Mouse (Mus musculus) liver, embryonic 15.5 days (tissue): ENCODE data around the gene Chd4. TPM values are rescaled to one million over a fixed set of nuclear protein-coding genes. Genes with fewer than 3 reads are reported as not detected.
A peak's percentile ranks its signal among the peaks of the same experiment; 100 is the strongest.

ENCODE experiments used
- ATAC-seq: fragments of 200-750 bp; cut with Nextera tagmentation; 2 replicates; pipeline ENCODE4 v1.8.0; 2017; ENCODE audit warnings: moderate number of reproducible peaks, mild to moderate bottlenecking, moderate library complexity; ENCODE audit not compliant: insufficient read depth
- H3K27ac ChIP-seq: fragments of 300-500 bp; sonication (generic); replicated peaks from 2 replicates; pipeline ENCODE4 v1.5.1; 2015; ENCODE audit warnings: mild to moderate bottlenecking, inconsistent platforms
- H3K27me3 ChIP-seq: fragments of 300-500 bp; sonication (generic); 2 replicates; pipeline ENCODE4 v1.6.1; 2015; ENCODE audit warnings: mild to moderate bottlenecking, inconsistent platforms
- H3K36me3 ChIP-seq: fragments of 300-500 bp; sonication (generic); replicated peaks from 2 replicates; pipeline ENCODE4 v1.6.1; 2015; ENCODE audit warnings: moderate library complexity, mild to moderate bottlenecking, inconsistent platforms
- H3K4me1 ChIP-seq: fragments of 300-500 bp; sonication (generic); replicated peaks from 2 replicates; pipeline ENCODE4 v1.6.1; 2015; ENCODE audit warnings: inconsistent platforms
- H3K4me2 ChIP-seq: fragments of 300-500 bp; sonication (generic); 2 replicates; pipeline ENCODE4 v1.6.1; 2015; ENCODE audit warnings: moderate library complexity, mild to moderate bottlenecking, inconsistent platforms
- H3K4me3 ChIP-seq: fragments of 300-500 bp; sonication (generic); replicated peaks from 2 replicates; pipeline ENCODE4 v1.5.1; 2015; ENCODE audit warnings: mild to moderate bottlenecking, inconsistent platforms
- H3K9ac ChIP-seq: fragments of 300-500 bp; sonication (generic); 2 replicates; pipeline ENCODE4 v1.6.1; 2015; ENCODE audit warnings: moderate library complexity, mild to moderate bottlenecking, inconsistent platforms
- H3K9me3 ChIP-seq: fragments of 300-500 bp; sonication (generic); replicated peaks from 2 replicates; pipeline ENCODE4 v1.6.1; 2016; ENCODE audit warnings: inconsistent platforms
- WGBS: fragments of 180-500 bp; shearing (Covaris S2); methylation state at CpG from one replicate; pipeline ENCODE4 v1.1.7; 2015; ENCODE audit warnings: mixed read lengths; ENCODE audit not compliant: insufficient replicate concordance; 5-methylcytosine and 5-hydroxymethylcytosine counted together
- polyA plus RNA-seq: library from polyadenylated mRNA; unstranded; fragments of >200 nt; fragmentation: Nextera tagmentation; extraction: Ambion mirVana; gene quantifications from 2 replicates; pipeline ENCODE4 v1.2.1, GENCODE M21; 2015

Chd4 gene
- polyA plus RNA-seq, 1 experiment from 2014 or later, result 22.6 TPM

DNA sequence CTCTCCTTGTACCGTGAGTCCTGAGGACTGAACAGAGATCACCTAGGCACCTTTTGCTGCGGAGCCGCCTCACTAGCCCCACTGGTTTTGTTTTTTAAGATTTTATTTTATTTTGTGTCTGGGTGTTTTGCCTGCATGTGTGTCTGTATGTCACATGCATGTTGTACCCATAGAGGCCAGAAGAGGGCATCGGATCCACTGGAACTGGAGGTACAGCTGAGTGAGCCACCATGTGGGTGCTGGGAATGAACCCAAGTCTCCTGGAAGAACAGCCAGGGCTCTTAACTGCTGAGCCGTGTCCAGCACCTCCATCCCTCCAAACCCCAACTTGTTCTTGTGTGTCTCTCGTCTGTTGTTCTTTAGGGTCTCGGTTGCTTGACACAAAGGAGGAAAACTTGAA, 15.1 kb downstream of the Chd4 start:
- no peak overlapping the region for H3K9ac ChIP-seq
- H3K4me1 ChIP-seq, result no peaks in the 10 kb centered on the region
- no peak overlapping the region for H3K4me3 ChIP-seq
- 88% methylated on average over 7 of the region's 7 CpGs for WGBS
- no peak overlapping the region for H3K27ac ChIP-seq
- ATAC-seq, result no peak
- H3K27me3 ChIP-seq, result no peaks in the 10 kb centered on the region
- no peaks in the 10 kb centered on the region for H3K9me3 ChIP-seq
- peaks cover 98% of the 10 kb centered on the region for H3K36me3 ChIP-seq
- no peak overlapping the region for H3K4me2 ChIP-seq

- 78% methylated on average over 11 of the region's 11 CpGs for WGBS
- no peak for ATAC-seq
These were observed 16.8 kb downstream of the Chd4 start for GRCm38 (mm10) chr6:125112553-125112952.

GRCm38 (mm10) chr6:125119387-125119786, 23.6 kb downstream of the Chd4 start:
- no peaks in the 10 kb centered on the region for H3K9me3 ChIP-seq
- peaks cover 97% of the 10 kb centered on the region for H3K36me3 ChIP-seq
- no peaks in the 10 kb centered on the region for H3K4me1 ChIP-seq
- WGBS, result 87% methylated on average over 8 of the region's 8 CpGs
- H3K27me3 ChIP-seq, result no peaks in the 10 kb centered on the region
- no peak for ATAC-seq
- H3K4me3 ChIP-seq, result no peak overlapping the region
- no peak overlapping the region for H3K27ac ChIP-seq
- no peak overlapping the region for H3K9ac ChIP-seq
- H3K4me2 ChIP-seq, result no peak overlapping the region

More at GRCm38 (mm10) chr6:125112553-125112952, 16.8 kb downstream of the Chd4 start:
- H3K4me3 ChIP-seq, result no peak overlapping the region
- H3K9ac ChIP-seq, result no peak overlapping the region
- H3K4me1 ChIP-seq, result no peaks in the 10 kb centered on the region
- no peaks in the 10 kb centered on the region for H3K9me3 ChIP-seq
- H3K27ac ChIP-seq, result no peak overlapping the region
- no peaks in the 10 kb centered on the region for H3K27me3 ChIP-seq
- peaks cover 98% of the 10 kb centered on the region for H3K36me3 ChIP-seq
- no peak overlapping the region for H3K4me2 ChIP-seq

GRCm38 (mm10) chr6:125128724-125129123, 32.9 kb downstream of the Chd4 start:
- no peak overlapping the region for H3K9ac ChIP-seq
- no peaks in the 10 kb centered on the region for H3K9me3 ChIP-seq
- WGBS, result 87% methylated on average over 12 of the region's 12 CpGs
- H3K27ac ChIP-seq, result no peak overlapping the region
- H3K4me1 ChIP-seq, result peaks cover 24% of the 10 kb centered on the region
- H3K27me3 ChIP-seq, result no peaks in the 10 kb centered on the region
- H3K36me3 ChIP-seq, result peaks cover 76% of the 10 kb centered on the region
- ATAC-seq, result no peak
- no peak overlapping the region for H3K4me3 ChIP-seq
- H3K4me2 ChIP-seq, result no peak overlapping the region

DNA sequence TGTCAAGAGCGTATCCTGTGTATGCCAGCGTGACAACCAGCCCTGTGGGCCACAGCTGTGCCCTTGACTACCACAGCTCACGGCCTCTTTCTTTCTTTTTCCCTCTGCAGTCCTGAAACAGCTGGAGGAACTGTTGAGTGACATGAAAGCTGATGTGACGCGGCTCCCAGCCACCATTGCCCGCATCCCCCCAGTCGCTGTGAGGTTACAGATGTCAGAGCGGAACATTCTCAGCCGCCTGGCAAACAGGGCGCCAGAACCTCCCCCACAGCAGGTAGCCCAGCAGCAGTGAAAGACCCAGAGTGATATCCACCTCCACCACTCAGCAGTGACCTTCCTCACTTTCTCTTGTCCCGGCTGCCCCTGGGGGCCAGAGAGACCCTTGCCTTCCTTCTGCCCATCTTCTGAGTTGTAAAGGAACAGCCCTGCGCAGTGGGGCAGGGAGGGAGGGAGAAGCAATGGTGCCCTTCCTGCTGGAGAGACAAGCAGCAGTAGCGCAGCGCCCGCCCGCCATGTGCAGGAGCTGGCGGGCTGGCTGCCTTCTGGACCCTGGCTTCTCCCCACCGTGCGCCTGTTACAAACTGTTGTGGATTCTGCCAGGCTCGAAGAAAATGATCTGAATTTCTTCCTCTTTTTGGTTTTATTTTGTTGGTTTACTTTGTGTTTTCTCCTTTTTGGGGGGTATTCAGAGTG, 34.1 kb downstream of the Chd4 start:
- ATAC-seq, result no peak
- peaks cover 24% of the 10 kb centered on the region for H3K4me1 ChIP-seq
- no peaks in the 10 kb centered on the region for H3K27me3 ChIP-seq
- H3K9ac ChIP-seq, result no peak overlapping the region
- no peak overlapping the region for H3K4me3 ChIP-seq
- peaks cover 76% of the 10 kb centered on the region for H3K36me3 ChIP-seq
- H3K4me2 ChIP-seq, result no peak overlapping the region
- no peak overlapping the region for H3K27ac ChIP-seq
- WGBS, result 85% methylated on average over 20 of the region's 20 CpGs
- H3K9me3 ChIP-seq, result no peaks in the 10 kb centered on the region

DNA sequence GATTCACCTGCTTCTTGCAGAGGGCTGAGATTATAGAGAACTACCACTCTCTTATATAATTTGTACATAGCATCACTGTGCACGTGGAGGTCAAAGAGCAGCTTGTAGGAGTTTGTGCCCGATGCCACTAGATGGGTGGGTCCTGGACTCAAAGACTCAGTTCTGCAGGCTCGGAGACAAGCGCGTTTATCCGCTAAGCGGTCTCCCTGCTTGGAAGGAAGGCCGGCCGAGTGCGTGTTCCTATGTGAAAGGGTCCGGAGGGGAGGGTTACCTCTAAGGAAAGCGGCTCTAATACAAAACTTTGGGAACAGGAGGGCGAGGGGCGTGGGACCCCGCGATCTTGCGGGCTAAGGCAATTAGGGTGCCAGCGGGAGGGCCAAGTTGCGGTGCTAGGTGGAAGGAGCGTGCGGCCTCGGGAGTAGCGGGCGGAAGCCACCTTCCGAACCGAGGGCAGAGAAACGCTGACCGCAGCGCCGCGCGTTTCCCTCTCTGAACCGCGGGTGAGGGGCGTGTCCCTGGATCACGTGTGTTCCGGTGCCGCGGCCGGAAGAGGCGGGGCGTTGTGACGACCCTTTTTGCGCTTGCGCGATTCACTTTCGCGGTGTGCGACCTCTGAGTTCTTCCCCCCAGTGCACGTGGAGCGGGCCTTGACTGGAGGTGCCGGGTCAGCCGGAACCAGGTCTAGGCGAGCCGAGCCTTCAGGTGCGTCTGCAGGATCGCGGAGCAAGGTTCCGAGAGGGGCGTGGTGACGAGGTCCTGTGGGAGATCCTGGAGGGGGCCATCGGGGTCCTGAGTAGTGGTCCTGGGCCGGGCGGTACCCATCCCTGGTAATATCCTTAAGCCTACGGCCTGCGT, 35.7 kb downstream of the Chd4 start, which contains the start of gene Nop2:
Nop2 (plus strand) TSS at position 608 of the 855 bp plus-strand sequence.
- peak within 1 kb of the TSS; percentile 79 for H3K9ac ChIP-seq
- H3K4me2 ChIP-seq, result peak within 1 kb of the TSS; percentile 89
- peaks cover 24% of the 10 kb centered on the region for H3K4me1 ChIP-seq
- H3K36me3 ChIP-seq, result peaks cover 75% of the 10 kb centered on the region
- peak; percentile 85 for ATAC-seq
- WGBS, result under 1% methylated on average over 66 of the region's 66 CpGs
- H3K27ac ChIP-seq, result peak within 1 kb of the TSS; percentile 83
- H3K9me3 ChIP-seq, result no peaks in the 10 kb centered on the region
- H3K4me3 ChIP-seq, result peak within 1 kb of the TSS; percentile 94
- H3K27me3 ChIP-seq, result no peaks in the 10 kb centered on the region

- Histone ChIP-seq H3K4me1 (peaks cover 24% of the 10 kb centered on the region), H3K4me3 (peak overlapping the region; percentile 94), H3K4me2 (peak overlapping the region; percentile 89), H3K36me3 (peaks cover 75% of the 10 kb centered on the region), H3K27ac (peak overlapping the region; percentile 83), H3K27me3 (no peaks in the 10 kb centered on the region), H3K9me3 (no peaks in the 10 kb centered on the region), H3K9ac (peak overlapping the region; percentile 79)
- 4% methylated on average over 11 of the region's 11 CpGs for WGBS
- ATAC-seq, result no peak
These were observed 36.7 kb downstream of the Chd4 start for GRCm38 (mm10) chr6:125132470-125132869.

DNA sequence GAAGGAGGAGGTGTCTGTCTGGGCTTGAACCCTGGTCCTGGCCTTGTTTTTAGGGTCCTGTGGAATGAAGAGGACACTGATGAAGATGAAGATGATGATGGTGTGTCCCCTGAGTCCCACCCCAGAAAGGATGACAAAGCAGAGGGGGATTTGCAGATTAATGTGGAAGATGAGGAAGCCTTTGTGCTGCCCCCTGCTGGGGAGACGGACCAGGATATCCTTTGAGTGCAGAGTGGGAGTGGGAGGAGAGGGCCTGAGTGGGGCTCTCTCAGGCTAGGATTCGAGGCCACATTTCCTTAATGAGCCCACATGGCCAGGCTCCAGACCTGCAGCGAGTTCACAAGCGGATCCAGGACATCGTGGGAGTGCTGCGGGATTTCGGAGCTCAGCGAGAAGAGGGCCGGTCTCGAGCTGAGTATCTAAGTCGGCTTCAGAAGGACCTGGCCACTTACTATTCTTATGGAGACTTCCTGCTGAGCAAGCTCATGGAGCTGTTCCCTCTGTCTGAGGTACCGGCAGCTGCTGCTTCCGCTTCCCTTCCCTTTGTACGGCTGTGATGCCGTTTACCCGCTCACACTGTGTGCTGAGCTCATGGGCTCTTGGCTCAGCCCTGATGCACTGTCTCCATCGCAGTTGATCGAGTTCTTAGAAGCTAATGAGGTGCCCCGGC, 41.4 kb downstream of the Chd4 start:
- Histone ChIP-seq H3K36me3 (peaks cover 89% of the 10 kb centered on the region), H3K9ac (no peak overlapping the region), H3K4me3 (no peak overlapping the region), H3K4me1 (peaks cover 14% of the 10 kb centered on the region), H3K27me3 (no peaks in the 10 kb centered on the region), H3K4me2 (no peak overlapping the region), H3K27ac (no peak overlapping the region), H3K9me3 (no peaks in the 10 kb centered on the region)
- ATAC-seq, result no peak
- WGBS, result 82% methylated on average over 19 of the region's 19 CpGs

DNA sequence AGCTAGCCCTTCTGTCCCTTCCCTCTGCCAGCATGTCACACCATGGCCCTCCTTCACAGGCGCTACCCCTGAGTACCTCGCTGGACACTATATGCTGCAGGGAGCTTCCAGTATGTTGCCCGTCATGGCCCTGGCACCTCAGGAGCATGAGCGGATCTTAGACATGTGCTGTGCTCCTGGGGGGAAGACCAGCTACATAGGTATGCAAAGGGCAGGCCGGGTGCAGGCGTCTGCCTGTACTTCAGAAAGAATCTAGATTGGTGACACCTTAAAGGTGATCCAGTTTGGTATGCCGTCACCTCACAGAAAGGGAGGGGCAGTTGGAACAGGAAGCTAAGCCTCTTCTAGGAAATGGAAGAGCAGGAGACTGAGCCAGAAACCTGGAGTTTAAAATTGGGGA, 44.0 kb downstream of the Chd4 start:
- Histone ChIP-seq H3K27me3 (no peaks in the 10 kb centered on the region), H3K27ac (no peak overlapping the region), H3K4me2 (no peak overlapping the region), H3K36me3 (peaks cover 92% of the 10 kb centered on the region), H3K9ac (no peak overlapping the region), H3K9me3 (no peaks in the 10 kb centered on the region), H3K4me3 (no peak overlapping the region), H3K4me1 (peaks cover 10% of the 10 kb centered on the region)
- no peak for ATAC-seq
- WGBS, result 84% methylated on average over 7 of the region's 7 CpGs

DNA sequence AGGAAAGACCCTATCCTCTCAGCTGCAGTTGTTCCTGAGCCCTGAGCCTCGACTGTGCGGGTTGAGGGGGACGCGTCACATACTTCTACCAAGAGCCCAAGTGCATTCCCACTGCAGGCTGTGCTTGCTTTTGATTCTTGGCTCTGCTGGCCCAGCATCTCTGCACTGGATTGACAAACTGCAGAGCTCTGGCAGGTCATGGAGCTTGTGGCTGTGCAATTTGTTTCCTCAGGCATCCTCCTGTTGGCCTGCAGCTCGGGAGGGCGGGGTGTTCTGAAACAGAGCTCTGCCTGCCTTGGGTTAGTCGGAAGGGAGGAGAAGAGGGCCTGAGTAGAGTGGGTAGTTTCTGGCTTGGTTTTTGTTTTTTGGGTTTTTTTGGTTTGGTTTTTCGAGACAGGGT, 46.7 kb downstream of the Chd4 start:
- no peak overlapping the region for H3K9ac ChIP-seq
- no peak overlapping the region for H3K4me3 ChIP-seq
- no peak overlapping the region for H3K27ac ChIP-seq
- no peaks in the 10 kb centered on the region for H3K9me3 ChIP-seq
- no peak for ATAC-seq
- H3K27me3 ChIP-seq, result no peaks in the 10 kb centered on the region
- H3K4me2 ChIP-seq, result no peak overlapping the region
- WGBS, result 81% methylated on average over 8 of the region's 8 CpGs
- H3K4me1 ChIP-seq, result peaks cover 37% of the 10 kb centered on the region
- peaks cover 67% of the 10 kb centered on the region for H3K36me3 ChIP-seq

DNA sequence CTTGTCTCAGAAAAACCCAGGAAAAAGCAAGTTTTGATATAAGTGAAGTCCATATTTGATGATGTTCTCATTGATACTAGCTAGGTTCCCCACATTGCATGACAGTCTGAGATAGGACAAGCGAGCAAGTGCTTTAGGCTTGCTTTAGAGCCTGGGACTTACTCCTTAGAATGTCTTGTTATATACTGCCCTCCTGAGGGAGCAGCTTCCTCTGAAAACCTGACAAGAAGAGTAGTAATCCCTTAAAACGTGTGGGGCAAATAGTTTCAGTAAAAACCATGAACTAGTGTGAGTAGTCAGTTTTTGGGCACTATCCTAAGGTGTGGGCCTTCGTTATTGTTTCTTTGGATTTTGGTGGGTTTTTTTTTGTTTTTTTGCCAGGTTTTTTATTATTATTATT, 47.3 kb downstream of the Chd4 start:
- 58% methylated on average over 3 of the region's 3 CpGs for WGBS
- no peaks in the 10 kb centered on the region for H3K9me3 ChIP-seq
- H3K27ac ChIP-seq, result no peak overlapping the region
- no peak overlapping the region for H3K9ac ChIP-seq
- H3K4me3 ChIP-seq, result no peak overlapping the region
- no peak for ATAC-seq
- H3K4me1 ChIP-seq, result peaks cover 44% of the 10 kb centered on the region
- H3K4me2 ChIP-seq, result no peak overlapping the region
- peaks cover 60% of the 10 kb centered on the region for H3K36me3 ChIP-seq
- H3K27me3 ChIP-seq, result no peaks in the 10 kb centered on the region
